Mouse (Mus musculus): ENCODE measurements around the gene Lbh.

The Lbh gene

DNA sequence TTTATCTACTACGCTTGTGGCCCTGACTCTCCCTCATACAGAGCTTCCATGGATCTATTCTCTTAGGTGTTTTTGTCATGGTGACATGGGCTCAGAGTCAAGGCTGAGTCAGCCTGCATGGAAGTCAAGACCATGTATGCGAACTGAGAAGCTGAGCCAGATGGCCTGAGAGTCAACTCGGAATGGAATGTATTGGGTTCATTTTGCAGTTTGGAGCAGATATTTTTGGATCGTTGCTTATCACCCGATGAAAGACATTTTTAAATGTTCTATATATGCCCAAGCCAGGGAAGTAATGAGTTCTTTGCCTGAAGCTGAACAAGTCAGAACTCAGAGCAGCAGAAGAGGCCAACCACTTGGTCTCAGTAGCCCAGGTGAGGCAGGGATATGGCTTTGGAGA, 54.9 kb downstream of the Lbh start:
- in situ Hi-C loops (cut with MboI), result no loop called here

GRCm38 (mm10) chr17:72976258-72977231, 58.4 kb downstream of the Lbh start:
- in situ Hi-C loops (cut with MboI), result no loop called here

GRCm38 (mm10) chr17:72977616-72978015, 59.5 kb downstream of the Lbh start:
- in situ Hi-C loops (cut with MboI), result no loop called here

DNA sequence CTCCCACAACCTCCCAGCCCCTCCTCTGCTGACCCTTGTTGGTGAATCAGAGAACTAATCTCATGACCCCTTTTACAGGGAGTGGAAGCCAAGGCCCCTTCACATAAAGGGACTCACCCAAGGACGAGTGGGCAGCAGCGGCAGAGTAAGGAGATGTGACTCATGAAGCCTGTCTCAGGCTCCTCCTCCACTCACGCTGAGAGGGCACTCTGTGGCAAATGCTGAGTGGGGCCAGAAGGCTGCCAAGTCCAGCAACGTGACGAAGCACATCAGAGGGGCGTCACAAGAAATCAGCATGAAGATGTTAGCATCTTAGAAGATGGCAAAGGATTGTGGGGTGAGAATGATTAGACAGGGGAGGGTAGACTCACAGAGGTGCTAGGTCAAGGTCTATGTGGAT, 64.1 kb downstream of the Lbh start:
- in situ Hi-C loops (cut with MboI), result no loop called here

GRCm38 (mm10) chr17:72983471-72983870, 65.4 kb downstream of the Lbh start:
- in situ Hi-C loops (cut with MboI), result no loop called here

- in situ Hi-C loops (cut with MboI), result no loop called here
Measured at GRCm38 (mm10) chr17:72989025-72989424, 70.9 kb downstream of the Lbh start.

Measured in mature B cell (primary cell).